Mouse (Mus musculus) limb, embryonic 15.5 days (tissue): ENCODE data around the gene Sypl. TPM values are rescaled to one million over a fixed set of nuclear protein-coding genes. Genes with fewer than 3 reads are reported as not detected.
"Not testable (repeated sequence)": the region's sequence is repeated elsewhere in the genome, so short reads cannot be mapped to it uniquely, and the experiment has no call there.

Source experiments
- ATAC-seq: fragments of 200-750 bp; cut with Nextera tagmentation; 2 replicates; pipeline ENCODE4 v1.8.0; 2017; ENCODE audit warnings: low read depth, moderate TSS enrichment; ENCODE audit not compliant: insufficient number of reproducible peaks, low FRiP score, low TSS enrichment
- H3K27ac ChIP-seq: fragments of 300-500 bp; sonication (generic); 2 replicates; pipeline ENCODE4 v1.5.1; 2015; ENCODE audit warnings: moderate library complexity, mild to moderate bottlenecking, inconsistent platforms
- H3K27me3 ChIP-seq: fragments of 300-500 bp; sonication (generic); 2 replicates; pipeline ENCODE4 v1.6.1; 2015; ENCODE audit warnings: inconsistent platforms
- H3K36me3 ChIP-seq: fragments of 300-500 bp; sonication (generic); 2 replicates; pipeline ENCODE4 v1.6.1; 2015; ENCODE audit warnings: inconsistent platforms
- H3K4me1 ChIP-seq: fragments of 300-500 bp; sonication (generic); 2 replicates; pipeline ENCODE4 v1.6.1; 2015; ENCODE audit warnings: inconsistent platforms
- H3K4me2 ChIP-seq: fragments of 300-500 bp; sonication (generic); 2 replicates; pipeline ENCODE4 v1.6.1; 2015; ENCODE audit warnings: mild to moderate bottlenecking, inconsistent platforms
- H3K4me3 ChIP-seq: fragments of 300-500 bp; sonication (generic); 2 replicates; pipeline ENCODE4 v1.5.1; 2015; ENCODE audit warnings: mild to moderate bottlenecking, inconsistent platforms
- H3K9ac ChIP-seq: fragments of 300-500 bp; sonication (generic); 2 replicates; pipeline ENCODE4 v1.6.1; 2015; ENCODE audit warnings: inconsistent platforms
- H3K9me3 ChIP-seq: fragments of 300-500 bp; sonication (generic); 2 replicates; pipeline ENCODE4 v1.6.1; 2016; ENCODE audit warnings: inconsistent platforms
- WGBS: fragments of 180-500 bp; shearing (Covaris S2); methylation state at CpG from one replicate; pipeline ENCODE4 v1.1.7; 2015; 5-methylcytosine and 5-hydroxymethylcytosine counted together
- polyA plus RNA-seq: library from polyadenylated mRNA; unstranded; fragments of >200 nt; fragmentation: Nextera tagmentation; extraction: Ambion mirVana; gene quantifications from 2 replicates; pipeline ENCODE4 v1.2.1, GENCODE M21; 2015

The Sypl gene
- polyA plus RNA-seq, 1 experiment from 2014 or later: 105 TPM

DNA sequence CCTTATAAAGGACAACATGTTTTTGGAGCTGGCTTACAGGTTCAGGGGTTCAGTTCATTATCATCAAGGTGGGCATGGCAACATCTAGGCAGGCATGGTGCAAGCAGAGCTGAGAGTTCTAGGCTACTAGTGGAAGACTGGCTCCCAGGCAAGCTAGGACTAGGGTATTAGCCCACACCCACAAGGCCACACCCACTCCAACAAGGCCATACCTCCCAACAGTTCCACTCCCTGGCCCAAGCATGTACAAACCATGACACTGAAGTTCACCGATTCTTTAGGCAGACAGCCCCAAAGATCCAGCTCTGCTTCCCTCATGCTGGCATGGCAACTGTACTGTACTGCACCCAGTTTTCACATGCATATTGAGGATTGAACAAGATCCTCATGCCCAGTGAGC is 29.4 kb downstream of the Sypl start:
- Histone ChIP-seq H3K9ac (no peak overlapping the region), H3K36me3 (peaks cover 3% of the 10 kb centered on the region; the same call in 1 of the 2 replicates), H3K27me3 (no peaks in the 10 kb centered on the region), H3K4me2 (no peak overlapping the region), H3K4me1 (no peaks in the 10 kb centered on the region), H3K9me3 (no peaks in the 10 kb centered on the region), H3K4me3 (no peak overlapping the region), H3K27ac (no peak overlapping the region)
- WGBS: 83% methylated on average over 1 of the region's 1 CpGs
- no peak for ATAC-seq

GRCm38 (mm10) chr12:32986284-32986683 is 32.6 kb downstream of the Sypl start:
- Histone ChIP-seq H3K4me1 (no peaks in the 10 kb centered on the region), H3K4me3 (no peak overlapping the region), H3K4me2 (no peak overlapping the region), H3K9ac (no peak overlapping the region), H3K36me3 (no peaks in the 10 kb centered on the region), H3K27me3 (no peaks in the 10 kb centered on the region), H3K9me3 (no peaks in the 10 kb centered on the region), H3K27ac (no peak overlapping the region)
- 54% methylated on average over 1 of the region's 1 CpGs for WGBS
- no peak for ATAC-seq

- H3K4me3 ChIP-seq: no peak overlapping the region
- no peak overlapping the region for H3K9ac ChIP-seq
- no peak overlapping the region; the same call in 1 of the 2 replicates for H3K27ac ChIP-seq
- H3K4me1 ChIP-seq: peaks cover 1% of the 10 kb centered on the region; the same call in 1 of the 2 replicates
- H3K9me3 ChIP-seq: no peaks in the 10 kb centered on the region
- 50% methylated on average over 12 of the region's 12 CpGs for WGBS
- no peaks in the 10 kb centered on the region for H3K27me3 ChIP-seq
- H3K4me2 ChIP-seq: no peak overlapping the region
- no peaks in the 10 kb centered on the region for H3K36me3 ChIP-seq
- ATAC-seq: no peak
These were observed 36.0 kb downstream of the Sypl start for GRCm38 (mm10) chr12:32989731-32990130.

DNA sequence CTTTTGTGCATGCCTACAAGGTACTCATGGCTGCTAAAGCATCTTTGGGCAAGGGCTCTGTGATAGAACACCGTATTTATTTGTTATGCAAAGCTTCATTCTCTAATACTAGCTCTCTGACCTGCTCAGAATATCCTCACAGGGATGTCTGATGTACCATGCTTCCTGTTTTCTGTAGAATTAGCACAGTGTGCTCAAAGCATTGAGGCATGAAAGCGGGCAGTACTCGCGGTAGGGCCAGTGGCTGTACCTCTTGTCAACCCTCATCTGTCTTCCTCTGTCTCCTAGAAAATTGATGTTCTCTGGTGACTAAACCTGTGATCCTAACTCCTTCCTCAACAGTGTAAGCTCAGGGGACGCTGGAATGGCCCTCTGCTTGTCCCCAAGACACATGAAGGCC is 40.4 kb downstream of the Sypl start:
- H3K9ac ChIP-seq: no peak overlapping the region
- H3K4me2 ChIP-seq: no peak overlapping the region
- no peaks in the 10 kb centered on the region for H3K9me3 ChIP-seq
- H3K4me3 ChIP-seq: no peak overlapping the region
- WGBS: 72% methylated on average over 5 of the region's 5 CpGs
- H3K4me1 ChIP-seq: peaks cover 8% of the 10 kb centered on the region
- H3K27me3 ChIP-seq: no peaks in the 10 kb centered on the region
- no peaks in the 10 kb centered on the region for H3K36me3 ChIP-seq
- no peak for ATAC-seq
- H3K27ac ChIP-seq: no peak overlapping the region

DNA sequence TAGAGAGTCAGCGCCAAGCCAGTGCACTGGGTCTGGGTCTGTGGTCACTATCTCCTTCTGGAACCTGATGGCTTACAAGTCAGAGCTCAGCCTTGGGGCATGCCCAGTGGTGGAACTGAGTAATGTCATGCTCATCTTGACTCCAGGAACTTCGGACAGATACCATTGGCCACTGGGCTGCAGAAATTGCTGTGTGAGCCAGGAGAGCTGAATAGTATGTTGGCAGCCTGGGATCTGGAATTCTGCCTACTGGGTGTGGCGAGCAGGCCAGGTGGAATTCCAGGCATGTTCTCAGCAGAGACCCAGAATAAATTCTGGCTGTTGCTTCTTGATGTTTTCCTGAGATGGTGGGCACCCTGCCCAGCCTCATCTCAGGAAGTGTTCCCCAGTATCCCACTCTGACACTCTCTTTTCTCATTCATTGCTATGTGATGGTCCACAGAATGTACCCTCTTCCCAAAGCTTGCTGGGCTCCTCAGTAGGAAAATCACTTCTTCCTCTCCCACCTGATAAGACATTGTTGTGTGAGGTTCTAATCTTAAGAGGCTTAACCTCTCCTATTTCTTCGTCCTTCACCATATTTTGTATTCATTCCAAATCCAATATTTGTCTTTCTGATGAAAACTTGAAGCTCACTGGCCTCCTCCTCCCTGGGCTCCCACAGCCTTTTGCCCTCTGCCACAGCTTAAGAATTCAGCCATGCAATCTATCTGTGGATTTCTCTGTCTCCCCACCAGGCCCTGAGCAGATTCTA is 41.6 kb downstream of the Sypl start:
- Histone ChIP-seq H3K9ac (no peak overlapping the region), H3K36me3 (no peaks in the 10 kb centered on the region), H3K27ac (no peak overlapping the region), H3K4me3 (no peak overlapping the region), H3K9me3 (no peaks in the 10 kb centered on the region), H3K4me2 (no peak overlapping the region), H3K4me1 (peaks cover 8% of the 10 kb centered on the region), H3K27me3 (no peaks in the 10 kb centered on the region)
- WGBS: 69% methylated on average over 4 of the region's 4 CpGs
- ATAC-seq: no peak

DNA sequence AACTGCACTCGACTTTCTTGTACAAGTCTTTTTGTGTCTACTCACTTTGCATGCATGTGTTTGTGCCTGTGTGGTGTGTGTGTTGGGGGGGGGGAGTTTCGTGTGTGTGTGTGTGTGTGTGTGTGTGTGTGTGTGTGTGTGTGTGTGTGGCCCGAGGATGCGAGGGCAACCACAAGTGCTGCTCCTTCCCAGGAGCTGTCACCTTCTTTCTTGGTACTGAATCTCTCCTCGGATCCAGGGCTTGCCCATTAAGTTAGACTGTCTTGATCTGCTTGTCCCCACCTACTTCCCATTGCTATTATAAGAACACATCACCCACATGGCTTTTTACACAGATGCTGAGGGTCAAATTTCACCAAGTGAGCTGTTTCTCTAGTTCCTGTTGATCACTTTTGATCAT is 45.1 kb downstream of the Sypl start:
- 49% methylated on average over 4 of the region's 5 CpGs for WGBS

GRCm38 (mm10) chr12:32999778-33000177 is 46.1 kb downstream of the Sypl start:
- WGBS: 20% methylated on average over 3 of the region's 3 CpGs
- H3K9me3 ChIP-seq, H3K27ac ChIP-seq, H3K4me1 ChIP-seq, H3K36me3 ChIP-seq, H3K4me2 ChIP-seq, ATAC-seq, H3K9ac ChIP-seq, H3K4me3 ChIP-seq, H3K27me3 ChIP-seq: not testable (repeated sequence)

More for the DNA sequence above, 45.1 kb downstream of the Sypl start:
- Histone ChIP-seq H3K36me3 (no peaks in the 10 kb centered on the region), H3K4me1 (peaks cover 8% of the 10 kb centered on the region), H3K27ac (no peak overlapping the region), H3K9ac (no peak overlapping the region), H3K4me2 (no peak overlapping the region), H3K27me3 (no peaks in the 10 kb centered on the region), H3K4me3 (no peak overlapping the region), H3K9me3 (no peaks in the 10 kb centered on the region)
- ATAC-seq: no peak

DNA sequence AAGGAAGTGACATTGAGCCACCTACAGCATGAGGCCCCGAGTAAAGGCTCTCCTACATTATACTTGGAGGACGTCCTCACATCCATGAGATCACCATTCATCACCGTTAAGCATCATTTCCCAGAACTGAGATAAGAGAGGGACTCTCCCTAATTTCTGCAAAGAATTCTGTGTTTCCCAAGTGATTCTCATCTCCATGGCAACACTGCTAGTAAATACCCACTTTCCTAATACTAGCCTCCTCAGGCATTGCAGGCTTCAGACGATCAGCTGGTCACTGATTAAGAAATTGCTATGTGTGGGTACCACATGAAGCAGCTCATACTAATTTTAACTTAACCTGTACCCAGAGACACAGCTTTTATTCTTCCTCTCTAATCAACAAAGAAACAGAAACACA is 46.7 kb downstream of the Sypl start:
- no peak overlapping the region for H3K4me2 ChIP-seq
- WGBS: 60% methylated on average over 4 of the region's 4 CpGs
- H3K9ac ChIP-seq: no peak overlapping the region
- no peaks in the 10 kb centered on the region for H3K9me3 ChIP-seq
- no peaks in the 10 kb centered on the region for H3K36me3 ChIP-seq
- no peak overlapping the region for H3K27ac ChIP-seq
- H3K4me1 ChIP-seq: no peaks in the 10 kb centered on the region; the same call in 1 of the 2 replicates
- ATAC-seq: no peak
- no peak overlapping the region for H3K4me3 ChIP-seq
- H3K27me3 ChIP-seq: no peaks in the 10 kb centered on the region

DNA sequence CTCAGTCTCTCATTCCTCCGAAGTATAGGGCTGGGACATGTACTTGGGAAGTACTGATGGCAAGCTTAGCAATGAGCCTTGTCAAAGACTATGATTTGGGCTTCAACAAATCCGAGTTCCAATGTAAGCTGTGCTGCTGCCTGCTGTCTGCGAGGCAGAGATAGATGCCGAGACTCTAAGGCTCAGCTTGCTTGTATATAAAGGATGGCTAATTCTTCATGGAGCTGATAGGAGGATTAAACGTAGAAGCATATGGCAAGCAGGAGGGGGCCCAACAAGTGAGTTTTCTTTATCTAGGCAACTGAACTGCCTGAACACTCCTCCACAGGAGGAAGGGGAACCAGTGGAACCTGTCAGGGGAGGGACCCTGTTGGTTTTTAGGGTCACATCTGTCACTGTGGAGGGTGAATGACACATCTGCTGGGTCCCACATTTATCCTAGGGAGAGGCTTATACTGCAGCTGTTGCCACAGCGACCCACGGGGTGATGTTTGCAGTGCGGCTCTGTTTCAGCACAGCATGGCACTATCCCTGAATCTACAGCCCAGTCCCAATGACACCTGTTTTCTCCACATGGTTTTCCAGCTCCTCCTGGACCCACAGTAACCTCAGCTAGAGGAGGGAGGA is 49.8 kb downstream of the Sypl start:
- Histone ChIP-seq H3K9me3 (no peaks in the 10 kb centered on the region), H3K4me2 (no peak overlapping the region), H3K36me3 (no peaks in the 10 kb centered on the region), H3K27me3 (no peaks in the 10 kb centered on the region), H3K4me3 (no peak overlapping the region), H3K27ac (no peak overlapping the region), H3K4me1 (peaks cover under 1% of the 10 kb centered on the region), H3K9ac (no peak overlapping the region)
- ATAC-seq: no peak
- WGBS: 73% methylated on average over 8 of the region's 8 CpGs

GRCm38 (mm10) chr12:33005858-33006257 is 52.2 kb downstream of the Sypl start:
- Histone ChIP-seq H3K4me1 (peaks cover 14% of the 10 kb centered on the region), H3K36me3 (no peaks in the 10 kb centered on the region), H3K9me3 (no peaks in the 10 kb centered on the region), H3K27ac (no peak overlapping the region), H3K9ac (no peak overlapping the region), H3K4me3 (no peak overlapping the region), H3K4me2 (no peak overlapping the region), H3K27me3 (no peaks in the 10 kb centered on the region)
- ATAC-seq: no peak
- WGBS: 81% methylated on average over 5 of the region's 5 CpGs

- WGBS: 85% methylated on average over 2 of the region's 2 CpGs
- Histone ChIP-seq H3K4me2 (no peak overlapping the region), H3K4me1 (peaks cover 14% of the 10 kb centered on the region), H3K4me3 (no peak overlapping the region), H3K27me3 (no peaks in the 10 kb centered on the region), H3K9me3 (no peaks in the 10 kb centered on the region), H3K27ac (no peak overlapping the region), H3K9ac (no peak overlapping the region), H3K36me3 (no peaks in the 10 kb centered on the region)
- no peak for ATAC-seq
These were observed 53.5 kb downstream of the Sypl start for GRCm38 (mm10) chr12:33007176-33007575.

GRCm38 (mm10) chr12:33008305-33009110 is 54.8 kb downstream of the Sypl start:
- H3K4me3 ChIP-seq: no peak overlapping the region
- H3K4me2 ChIP-seq: no peak overlapping the region
- no peaks in the 10 kb centered on the region for H3K36me3 ChIP-seq
- no peak overlapping the region for H3K9ac ChIP-seq
- WGBS: 42% methylated on average over 7 of the region's 7 CpGs
- ATAC-seq: peak; percentile 74
- H3K27me3 ChIP-seq: no peaks in the 10 kb centered on the region
- H3K27ac ChIP-seq: peak overlapping the region; percentile 76
- no peaks in the 10 kb centered on the region for H3K9me3 ChIP-seq
- peaks cover 14% of the 10 kb centered on the region for H3K4me1 ChIP-seq
